Mouse (Mus musculus) kidney, postnatal 4 days (tissue): ENCODE results near the gene Irf2bpl.

Experiments
- DNase-seq, 2 experiments: peaks; one replicate each; pipeline ENCODE4 v3.0.0; 2021; ENCODE audit warnings: mixed read lengths in 2 of 2

The Irf2bpl gene

DNA sequence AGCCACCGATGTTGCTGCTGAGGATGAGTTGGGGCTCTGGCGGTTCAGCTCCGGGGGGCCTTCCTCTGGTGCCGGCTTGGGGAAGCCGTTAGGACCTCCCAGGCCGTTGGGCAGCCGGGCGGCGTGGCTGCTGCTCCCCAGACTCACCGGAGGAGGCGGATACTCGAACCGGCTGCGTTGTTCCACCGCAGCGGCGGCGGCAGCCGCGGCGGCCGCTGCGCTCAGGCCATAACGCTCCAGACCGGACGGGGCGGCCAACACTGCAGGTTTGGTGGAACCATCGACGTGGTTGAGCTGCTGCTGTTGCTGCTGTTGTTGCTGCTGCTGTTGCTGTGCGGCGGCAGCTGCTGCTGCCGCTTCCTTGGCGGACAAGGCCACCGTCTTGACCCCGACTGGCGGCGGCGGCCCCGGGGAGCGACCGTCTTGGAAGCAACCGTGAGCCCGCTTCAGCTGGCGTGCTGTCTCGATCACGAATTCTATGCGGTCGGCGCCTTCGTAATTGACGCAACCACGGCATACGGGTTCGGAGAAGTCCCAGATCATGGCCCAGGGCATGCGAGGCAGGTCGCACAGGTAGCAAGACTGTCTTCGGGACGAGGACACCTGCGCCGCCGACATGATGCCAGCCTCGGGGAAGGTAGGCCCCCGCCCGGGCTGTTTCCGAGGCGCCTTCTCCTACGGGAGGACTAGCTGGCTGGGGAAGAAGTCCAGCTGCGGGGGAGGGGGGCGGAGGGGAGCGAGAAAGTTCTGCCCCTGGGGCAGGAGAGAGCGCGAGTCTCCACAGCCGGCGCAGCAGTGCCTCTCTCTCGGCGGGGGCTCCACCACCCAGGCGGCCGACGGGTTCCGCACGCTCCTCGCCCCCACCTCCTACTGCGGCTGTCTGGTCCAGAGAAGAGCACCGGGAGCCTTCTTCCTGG lies 1.1 kb downstream of the Irf2bpl start:
- peak; percentile 78 to 86 for DNase-seq

DNA sequence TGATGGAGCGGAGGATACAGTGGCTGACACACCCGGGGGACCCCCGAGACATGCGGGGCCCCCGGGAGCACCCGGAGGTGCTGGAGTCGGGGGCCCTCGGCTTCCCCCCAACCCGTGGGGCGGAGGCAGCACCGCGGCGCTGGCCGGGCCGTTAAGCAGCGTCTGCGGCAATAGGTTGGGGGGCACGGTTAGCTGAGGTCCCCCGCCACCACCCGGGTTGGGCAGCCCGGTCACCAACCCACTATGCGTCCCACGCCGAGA lies 1.6 kb downstream of the Irf2bpl start:
- no peak for DNase-seq

DNA sequence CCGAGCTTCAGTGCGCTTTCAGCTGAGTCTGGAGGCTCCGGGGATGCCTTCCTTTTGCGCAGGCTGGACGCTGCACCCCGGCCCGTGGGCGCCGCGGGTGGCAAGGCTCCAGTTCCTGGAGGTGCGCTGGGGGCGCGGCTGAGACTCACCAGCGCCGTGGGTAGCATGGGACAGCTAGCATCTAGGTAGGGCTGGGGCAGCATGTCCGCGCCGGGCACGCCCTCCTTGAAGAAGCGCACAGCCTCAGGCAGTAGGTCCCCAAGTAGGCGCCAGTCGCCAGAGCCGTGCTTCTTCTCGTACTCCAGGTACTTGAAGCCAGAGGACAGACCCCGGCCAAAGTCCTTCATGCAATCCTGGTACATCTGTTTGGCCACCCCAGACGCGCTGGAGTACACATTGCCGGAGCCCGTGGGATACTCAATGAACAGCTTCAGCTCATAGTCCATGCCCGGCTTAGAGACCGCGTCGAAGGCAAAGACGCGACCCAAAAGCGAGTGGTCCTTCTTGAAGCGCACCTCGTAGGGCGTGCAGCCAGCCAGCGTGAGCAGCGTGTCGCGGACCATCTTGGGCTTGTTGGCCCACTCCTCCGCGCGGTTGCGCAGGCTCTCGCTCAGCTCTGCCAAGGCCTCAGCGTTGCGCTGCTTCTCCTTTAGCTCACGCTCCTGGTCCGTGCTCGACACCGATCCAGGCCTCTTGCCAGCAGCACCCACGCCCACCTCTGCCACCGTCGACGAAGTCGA lies 2.1 kb downstream of the Irf2bpl start:
- DNase-seq = peak; percentile 74 to 84

DNA sequence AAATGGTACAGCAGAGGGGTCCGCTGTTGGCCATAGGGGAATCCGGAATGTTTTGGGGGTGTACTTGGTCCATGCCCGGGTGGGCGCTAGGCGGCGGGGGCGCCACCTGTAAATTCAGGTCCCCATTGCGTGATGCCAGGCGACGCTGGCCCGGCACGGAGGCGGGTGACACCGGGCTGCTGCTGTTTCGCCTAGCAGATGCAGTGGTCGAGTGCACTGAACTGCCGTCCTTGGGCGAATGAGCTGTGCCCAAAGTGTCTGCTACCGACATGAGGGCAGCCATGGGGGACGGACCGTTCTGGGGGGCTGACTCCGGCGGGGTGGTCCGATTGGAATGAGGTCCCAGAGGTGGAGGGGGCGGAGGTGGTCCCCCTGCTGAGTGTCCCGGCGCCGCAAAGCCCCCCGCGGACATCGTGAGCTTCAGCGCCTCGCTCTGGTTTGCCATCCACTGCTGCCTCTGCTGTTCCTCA lies 2.8 kb downstream of the Irf2bpl start:
- DNase-seq = peak; percentile 59 to 75

DNA sequence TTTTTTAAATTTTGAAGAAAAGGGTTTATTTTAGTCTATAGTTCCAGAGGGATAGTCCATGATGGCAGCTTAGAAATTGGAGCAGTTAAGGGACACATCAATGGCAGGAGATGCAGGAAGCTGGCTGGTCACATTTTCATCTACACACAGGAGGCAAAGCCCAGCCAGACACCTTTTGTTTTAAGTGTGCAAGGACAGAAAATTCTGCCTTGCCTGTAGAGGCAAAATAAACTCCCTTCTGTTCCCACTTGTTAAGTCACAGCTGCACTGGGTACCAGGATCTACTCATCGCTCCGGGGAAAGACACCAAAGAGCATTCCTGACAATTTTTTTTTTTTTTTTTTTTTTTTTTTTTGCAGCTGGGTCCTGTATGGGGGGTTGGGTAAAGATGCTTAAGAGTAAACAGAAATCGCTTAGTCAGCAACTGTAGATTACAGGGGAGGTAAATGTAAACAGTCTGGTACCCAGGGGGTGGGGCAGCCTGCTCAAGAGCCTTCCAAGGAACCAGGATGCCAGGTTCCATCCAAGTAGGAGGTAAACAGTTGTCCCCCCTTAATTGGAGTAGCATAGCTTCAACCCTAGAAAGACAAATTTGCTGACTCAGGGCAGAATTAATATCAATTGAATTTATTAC lies 4.4 kb downstream of the Irf2bpl start:
- DNase-seq = no peak

DNA sequence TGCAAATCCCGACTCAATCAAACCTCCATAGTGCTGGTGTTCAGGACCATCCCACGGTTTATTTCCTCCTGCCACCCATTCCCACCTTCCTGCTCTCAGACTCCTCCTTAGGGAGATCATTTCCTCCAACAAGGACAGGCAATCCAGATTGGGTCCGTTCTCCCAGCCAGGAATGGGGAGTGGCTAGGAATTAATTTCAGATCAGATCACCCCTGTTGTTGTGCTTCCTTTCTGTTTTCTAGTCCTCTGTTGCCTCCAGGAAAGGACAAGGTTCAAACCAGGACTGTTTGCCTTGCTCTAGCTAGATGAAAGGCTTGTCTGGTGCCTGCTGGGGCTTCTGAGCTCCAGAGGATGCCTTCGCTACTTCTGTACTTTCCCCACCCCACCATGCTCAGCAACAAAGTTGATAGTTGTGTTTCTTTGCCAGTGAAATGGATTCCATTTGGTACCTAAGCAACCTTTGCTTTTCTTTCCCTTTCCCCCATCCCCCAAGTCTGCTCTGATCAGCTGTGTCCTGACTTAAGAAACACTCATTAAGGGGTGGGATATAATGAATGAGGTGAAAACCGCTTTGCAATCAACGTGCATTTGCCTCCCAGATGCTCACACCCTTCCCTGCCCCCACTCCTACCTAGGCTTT lies 5.0 kb downstream of the Irf2bpl start:
- DNase-seq = peak in 1 of 2 experiments; percentile 23

DNA sequence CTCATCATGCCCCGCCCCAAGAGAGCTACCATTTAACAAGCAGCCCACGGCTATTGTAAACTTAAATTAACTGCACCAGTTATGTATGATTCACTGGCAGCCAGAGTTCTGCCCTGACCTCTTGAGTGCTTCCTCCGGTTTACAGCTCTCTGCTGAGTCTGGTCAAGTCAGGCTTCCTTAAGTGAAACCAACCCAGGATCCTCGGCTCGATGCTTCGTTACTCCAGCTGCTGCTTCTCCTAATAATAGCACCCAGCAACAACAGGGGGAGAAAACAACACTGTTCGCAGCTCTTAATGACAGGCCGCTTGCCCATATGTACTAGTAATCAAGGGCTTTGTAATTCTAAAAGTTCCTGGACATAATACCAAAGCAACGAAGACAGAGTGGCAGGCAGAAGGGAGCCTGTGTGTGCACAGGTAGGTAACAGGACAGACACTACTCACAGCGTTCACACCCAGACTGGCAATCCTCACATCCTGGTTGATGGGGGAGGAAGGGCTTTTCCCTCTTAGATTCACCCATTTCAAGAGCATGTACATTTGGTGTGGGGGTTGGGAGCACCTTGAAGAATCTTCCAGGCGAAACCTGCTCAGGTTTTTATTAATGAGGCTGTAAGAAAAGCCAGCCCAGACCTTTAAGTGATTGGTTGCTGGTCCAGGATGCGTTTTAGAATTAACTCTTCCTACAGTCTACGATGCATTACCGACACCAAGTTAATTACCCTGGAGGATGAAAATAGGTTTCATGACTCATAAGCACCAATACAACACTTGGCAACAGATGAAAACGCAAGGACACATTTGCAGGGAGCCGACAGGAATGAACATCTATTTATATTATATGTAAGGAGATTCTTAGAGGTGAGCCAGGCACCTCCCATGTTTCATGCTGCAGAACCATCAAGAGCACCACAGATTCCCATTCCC lies 5.9 kb downstream of the Irf2bpl start:
- DNase-seq = peak; percentile 56 to 70

DNA sequence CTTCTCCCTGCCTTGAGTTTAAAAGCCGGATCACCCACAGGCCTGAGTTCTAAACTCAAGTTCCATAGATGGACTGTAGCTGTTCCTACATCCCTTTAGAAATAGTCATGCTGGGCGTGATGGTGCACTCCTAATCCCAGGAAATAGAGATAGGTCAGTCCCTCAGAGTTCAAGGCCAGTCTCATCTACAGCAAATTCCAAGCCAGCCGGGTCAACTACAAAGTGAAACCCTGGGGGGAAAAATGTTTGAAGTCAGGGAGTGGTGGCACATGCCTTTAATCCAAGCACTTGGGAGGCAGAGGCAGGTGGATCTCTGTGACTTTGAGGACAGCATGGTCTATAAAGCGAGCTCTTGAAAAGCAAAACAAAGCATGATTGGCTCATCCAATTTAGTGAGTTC lies 7.6 kb downstream of the Irf2bpl start:
- no peak for DNase-seq

DNA sequence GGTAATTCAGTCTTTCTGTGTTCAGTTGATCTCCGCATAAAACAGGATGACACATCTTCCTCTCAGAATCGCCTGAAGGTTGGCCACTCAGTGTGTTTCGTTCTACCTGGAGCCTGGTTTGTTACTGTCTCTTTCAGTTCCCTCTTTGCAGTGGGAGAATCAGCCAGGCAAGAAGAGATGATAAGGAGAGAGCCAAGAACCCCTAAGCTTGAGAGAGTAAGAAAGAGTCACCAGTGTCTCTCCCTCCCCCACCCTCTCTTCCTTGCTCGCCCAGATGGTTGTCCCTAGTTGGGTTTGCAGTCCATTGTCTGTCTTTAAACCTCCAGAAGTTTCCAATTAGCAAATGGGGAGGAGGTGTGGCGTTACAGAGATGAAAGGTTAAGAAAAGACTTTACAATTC lies 8.5 kb downstream of the Irf2bpl start:
- DNase-seq = no peak

DNA sequence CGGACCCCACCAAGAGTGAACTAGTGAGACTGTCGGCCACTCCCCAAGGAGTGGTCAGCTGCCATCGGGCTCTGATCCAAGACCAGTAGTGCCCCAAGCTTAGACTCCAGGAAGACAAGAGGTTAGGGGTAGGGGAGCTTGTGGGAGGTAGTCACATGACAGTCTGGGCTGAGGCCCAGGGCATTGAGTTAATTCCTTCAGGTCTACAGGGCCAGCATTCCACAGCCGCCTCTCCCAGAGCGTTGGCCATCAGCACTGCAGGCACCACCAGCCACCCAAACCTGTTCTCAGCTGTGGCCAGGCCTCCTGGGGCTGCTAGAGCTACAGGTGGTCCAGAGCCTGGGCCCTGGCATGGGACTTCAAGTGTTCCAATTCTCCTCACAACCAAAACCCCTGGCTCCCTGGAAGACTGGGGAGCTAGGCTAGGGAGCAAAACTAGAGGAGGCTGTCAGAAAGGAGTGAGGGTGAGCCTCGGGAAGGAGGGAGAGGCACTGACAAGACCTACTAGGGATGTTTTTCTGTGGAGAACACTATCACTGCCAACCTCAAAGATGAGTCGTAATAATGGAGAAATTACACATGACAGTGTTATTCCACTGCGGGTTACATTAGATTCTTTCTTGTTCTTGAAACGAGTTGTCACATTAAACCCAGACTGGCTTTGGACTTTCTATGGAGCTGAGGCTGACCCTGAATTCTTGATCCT lies 12.1 kb downstream of the Irf2bpl start:
- peak; percentile 65 to 79 for DNase-seq

DNA sequence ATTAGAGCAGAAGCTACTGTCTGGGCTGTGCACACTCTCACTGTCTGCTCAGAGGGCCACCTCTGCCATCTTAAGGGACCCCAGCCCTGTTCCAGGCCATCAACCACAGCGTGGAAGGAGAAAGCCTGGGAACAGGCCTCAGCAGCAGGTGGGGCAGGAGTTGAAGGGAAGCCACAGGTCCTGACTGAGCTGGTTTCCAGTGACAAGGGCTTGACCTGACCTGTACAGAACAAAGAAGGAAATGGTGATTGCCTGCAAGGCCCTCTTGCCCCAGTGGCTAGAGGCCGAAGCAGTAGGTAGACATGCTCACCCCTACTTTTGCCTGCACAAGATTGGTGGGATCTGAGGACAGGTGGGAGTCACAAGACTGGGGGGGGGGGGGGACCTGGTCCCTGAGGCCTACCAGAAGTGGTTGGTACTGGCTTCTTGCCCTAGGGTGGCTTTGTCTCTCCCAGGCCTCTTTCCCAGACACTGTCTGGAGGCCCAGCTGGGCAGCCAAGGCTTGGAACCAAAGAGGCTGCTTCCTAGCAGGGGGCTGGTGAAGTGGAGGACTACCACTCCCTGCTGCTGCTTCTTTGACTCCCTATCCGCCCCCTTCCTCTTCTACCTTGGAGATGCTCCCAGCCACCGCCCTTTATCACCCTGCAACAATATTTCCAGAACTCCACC lies 12.8 kb downstream of the Irf2bpl start:
- peak in 1 of 2 experiments; percentile 40 for DNase-seq

DNA sequence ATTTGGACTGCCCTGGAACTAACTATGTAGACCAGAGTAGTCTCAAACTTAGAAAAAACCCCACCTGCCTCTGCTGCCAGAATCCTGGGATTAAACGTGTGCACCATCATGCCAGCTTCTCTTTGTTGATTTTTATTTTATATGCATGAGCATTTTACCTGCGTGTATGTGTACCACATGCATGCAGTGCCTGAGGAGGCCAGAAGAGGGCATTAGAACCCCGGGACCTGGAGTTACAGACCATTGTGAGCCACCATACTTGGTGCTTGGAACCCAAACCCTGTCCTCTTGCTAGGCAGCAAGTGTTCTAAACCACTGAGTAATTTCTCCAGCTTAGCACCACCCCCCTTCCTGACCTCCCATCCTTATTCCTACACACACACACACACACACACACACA lies 13.6 kb downstream of the Irf2bpl start:
- DNase-seq = peak in 1 of 2 experiments; percentile 39

DNA sequence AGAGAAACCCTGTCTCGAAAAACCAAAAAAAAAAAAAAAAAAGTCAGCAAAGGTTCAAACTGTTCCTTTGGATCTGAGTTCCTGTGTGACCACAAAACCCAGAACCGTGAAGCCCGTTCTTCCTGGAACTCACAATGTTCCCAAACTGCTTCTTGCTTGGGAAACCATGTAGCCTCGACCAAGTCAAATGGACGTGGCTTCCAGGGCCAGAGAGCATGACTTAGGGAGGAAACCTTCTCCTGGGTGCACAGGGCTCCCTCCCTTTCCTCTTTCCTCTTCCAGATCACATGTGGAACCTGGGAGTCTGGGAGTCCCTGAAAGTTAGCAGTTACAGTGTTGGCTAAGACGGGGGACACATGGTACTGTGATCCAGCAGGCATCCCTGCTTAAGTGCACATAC lies 14.8 kb downstream of the Irf2bpl start:
- DNase-seq = no peak

DNA sequence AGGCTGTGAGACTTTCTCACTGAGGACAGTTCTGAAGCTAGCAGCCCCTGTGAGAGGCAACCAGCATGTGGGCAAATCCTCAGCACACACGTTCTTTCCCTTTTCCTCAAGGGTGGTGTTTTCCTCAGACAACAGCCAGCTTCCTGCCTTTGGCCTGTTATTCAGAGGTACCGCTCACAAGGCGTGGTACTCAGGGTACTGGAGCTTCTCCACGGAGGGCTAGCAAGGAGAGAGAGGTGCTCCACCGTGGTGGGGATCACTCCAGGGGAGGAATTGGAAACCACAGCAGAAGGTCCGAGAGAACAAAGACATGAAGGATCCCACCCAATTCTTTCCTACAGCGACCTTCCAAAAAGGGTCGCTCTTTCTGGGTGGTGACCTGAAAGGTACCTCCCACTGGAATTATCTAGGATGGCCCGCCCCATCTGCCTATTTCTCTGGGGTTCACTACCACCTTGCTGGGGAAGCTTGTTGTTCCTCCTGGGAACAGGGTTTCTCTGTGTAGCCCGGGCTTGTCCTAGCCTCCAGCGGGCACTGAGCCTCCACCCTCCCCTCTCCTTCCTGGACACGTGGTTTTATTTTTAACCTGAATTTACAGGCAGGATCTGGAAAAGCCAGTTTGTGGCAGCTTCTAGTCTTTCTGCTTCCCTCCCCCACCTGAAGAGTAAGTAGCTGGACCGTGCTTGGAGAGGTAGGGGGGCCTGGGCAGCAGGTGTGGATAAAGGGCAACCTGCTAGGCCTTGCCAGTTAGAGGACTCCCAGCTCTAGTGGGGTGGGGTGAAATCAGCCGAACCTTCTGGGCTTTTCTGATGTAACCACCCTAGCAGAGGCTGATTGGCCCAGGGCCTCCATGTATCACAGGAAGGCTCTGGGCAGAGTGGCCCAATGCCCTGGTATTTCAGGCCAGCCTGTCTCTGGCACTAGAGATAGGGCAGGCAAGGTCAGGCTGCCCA lies 17.1 kb downstream of the Irf2bpl start:
- DNase-seq = peak; percentile 62 to 80

DNA sequence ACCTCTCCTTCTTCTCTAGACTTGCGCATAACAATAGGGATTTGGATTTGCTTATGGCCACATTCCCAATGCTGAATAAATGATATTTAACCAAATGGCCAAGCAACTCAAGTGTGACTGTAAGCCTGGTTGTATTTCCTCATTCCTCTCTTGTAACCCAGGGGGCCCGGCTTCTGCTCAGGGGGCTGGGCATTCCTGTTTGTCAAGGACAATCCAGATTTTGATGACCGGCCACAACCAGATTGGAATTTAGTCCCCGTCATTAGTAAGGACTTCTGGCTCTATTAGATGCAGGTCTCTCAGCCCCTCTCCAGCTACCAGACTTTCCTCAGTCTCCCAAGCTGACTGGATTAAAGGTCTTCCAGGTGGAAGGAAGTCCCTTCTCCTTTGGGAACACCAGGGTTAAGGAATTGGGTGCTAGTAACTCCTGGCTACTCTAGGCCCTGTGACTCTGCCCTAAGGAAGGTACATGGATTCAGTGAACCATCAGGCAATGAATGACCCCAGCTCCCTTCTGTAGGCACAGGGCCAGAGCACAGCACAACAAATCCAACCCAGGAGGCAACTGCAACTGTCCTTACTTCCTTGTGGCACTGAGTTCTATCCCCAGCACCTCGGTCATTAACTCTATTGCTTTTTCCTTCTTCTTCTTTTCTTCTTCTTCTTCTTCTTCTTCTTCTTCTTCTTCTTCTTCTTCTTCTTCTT lies 20.1 kb downstream of the Irf2bpl start:
- DNase-seq = peak; percentile 44 to 66

DNA sequence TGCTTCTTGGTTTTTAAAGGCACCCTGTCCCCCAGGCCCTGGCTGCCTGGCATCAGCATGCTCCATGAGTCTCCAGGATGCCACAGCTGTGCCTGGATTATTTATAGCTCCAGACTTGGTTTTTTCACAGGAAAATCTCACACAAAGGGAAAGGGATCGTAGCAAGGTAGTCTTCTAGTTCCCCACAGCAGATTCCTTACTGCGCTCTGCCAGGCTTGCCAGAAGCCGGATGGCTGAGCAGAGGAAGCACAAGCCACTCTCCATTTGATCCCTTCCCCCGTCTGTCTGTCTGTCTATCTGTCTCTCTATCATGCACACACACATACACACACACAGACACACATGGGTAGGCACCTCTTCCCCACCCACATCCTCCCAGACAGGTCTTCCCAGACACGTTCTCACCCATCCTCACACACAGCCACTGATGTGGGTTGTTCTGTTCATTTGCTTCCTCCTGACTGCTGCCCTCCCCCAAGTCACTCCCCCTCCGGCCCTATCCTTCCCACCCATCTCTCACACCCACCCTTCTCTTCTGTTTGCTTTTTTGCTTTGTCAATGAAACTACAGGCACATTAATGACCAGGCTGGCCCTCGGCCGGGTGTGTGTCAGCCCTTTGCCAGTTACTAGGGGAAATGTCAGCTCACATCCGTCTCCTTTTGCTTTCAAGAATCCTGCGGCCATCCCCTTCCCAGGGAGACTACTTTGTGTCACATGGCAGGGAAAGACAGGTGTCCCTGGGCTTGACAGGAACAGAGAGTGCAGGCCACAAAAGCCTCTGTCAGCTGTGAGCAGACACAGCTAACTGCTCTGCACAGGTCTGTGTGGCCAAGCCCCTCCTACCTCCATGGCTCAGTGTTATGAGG lies 24.4 kb downstream of the Irf2bpl start:
- DNase-seq = peak in 1 of 2 experiments; percentile 45

DNA sequence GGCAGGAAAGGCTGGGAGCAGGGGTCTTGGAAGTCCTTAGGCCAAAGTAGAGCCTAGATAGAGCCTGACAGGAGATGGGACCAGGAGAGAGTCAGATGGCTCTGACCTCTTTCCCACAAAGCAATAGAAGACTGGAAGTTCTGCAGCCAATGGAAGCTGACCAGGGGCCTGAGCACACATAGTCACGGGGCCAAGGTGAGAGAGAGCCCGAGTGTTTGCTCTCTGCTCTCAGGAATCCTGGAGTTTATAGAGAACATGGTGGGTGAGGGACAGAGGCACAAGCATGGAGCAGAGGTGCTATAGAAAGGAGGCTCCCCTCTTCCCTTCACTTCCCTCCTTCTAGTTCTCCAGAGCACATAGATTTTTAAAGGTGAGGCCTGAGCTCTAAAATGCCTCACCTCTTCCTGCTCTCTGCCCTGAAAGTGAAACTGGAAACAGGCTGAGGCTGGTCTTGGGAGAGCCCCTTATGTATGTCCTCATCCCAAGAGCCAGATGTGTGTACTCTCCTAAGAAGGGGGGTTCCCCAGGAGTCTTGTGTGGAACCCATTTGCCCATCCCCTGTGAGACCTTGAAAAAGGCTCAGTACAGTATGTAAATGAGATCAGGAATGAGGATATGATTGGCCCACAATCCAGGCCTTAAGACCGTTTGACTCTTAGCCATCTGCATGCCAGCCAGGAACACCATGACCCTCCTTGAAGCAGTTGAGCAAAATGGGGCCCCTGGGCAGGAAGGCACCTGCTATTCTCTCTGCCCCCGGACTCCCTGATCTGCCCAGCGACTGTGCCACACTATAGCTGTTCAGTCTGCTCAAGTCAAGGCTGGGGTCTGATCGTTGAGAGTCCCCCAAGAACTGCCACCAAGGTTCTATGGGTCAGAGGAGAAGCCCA lies 25.4 kb downstream of the Irf2bpl start:
- DNase-seq = no peak
